Mouse (Mus musculus): ENCODE data around the gene Pcdh7.

DNA sequence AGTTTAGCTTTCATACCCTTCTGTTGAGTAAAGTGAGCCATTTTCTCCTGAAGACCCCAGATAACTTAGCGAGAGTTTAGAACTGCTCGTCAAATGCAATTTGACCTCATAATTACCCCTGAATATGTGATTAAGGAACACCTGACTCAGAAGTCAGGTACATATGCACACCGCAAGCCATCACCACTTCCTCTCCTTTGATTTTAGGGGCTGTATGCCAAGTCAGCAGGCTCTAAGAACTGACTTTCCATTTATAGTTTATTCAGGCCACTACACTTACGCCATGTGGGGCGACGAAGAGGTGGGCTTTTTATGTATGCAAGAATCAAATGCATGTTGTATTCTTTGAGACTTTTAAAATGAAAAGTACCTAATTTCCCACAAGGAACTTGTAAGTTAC, 366.2 kb downstream of the Pcdh7 start:
- no peak for TF ChIP-seq CTCF (IDR thresholded peaks at IDR 0.05; ENCODE audit: control insufficient read depth, insufficient read depth, insufficient read length)
- no peak for TF ChIP-seq USF1 (IDR thresholded peaks at IDR 0.05; ENCODE audit: low read depth)
- TF ChIP-seq CEBPB (IDR thresholded peaks at IDR 0.05; ENCODE audit: low read depth): no peak
- no peak for TF ChIP-seq MYOD1 (IDR thresholded peaks at IDR 0.05; ENCODE audit: control insufficient read depth, insufficient read length, low read depth)

All from C2C12 (cell line).